Mouse (Mus musculus) midbrain, embryonic 10.5 days (tissue): ENCODE results near the gene Gad1. TPM values are rescaled to one million over a fixed set of nuclear protein-coding genes. Genes with fewer than 3 reads are reported as not detected.
"Not testable (repeated sequence)": the region's sequence is repeated elsewhere in the genome, so short reads cannot be mapped to it uniquely, and the experiment has no call there.

Experiments used
- DNase-seq: peaks from one replicate; pipeline ENCODE4 v3.0.0-alpha.2; 2017; ENCODE audit warnings: low spot score
- H3K27ac ChIP-seq: fragments of 300-500 bp; sonication (generic); replicated peaks from 2 replicates; pipeline ENCODE4 v1.5.1; 2016; ENCODE audit warnings: mild to moderate bottlenecking
- H3K27me3 ChIP-seq: fragments of 300-500 bp; sonication (generic); 2 replicates; pipeline ENCODE4 v1.6.1; 2016; ENCODE audit warnings: low read depth, mild to moderate bottlenecking; ENCODE audit not compliant: poor library complexity, severe bottlenecking
- H3K36me3 ChIP-seq: fragments of 300-500 bp; sonication (generic); 2 replicates; pipeline ENCODE4 v1.6.1; 2016; ENCODE audit warnings: mild to moderate bottlenecking, moderate library complexity
- H3K4me1 ChIP-seq: fragments of 300-500 bp; sonication (generic); 2 replicates; pipeline ENCODE4 v1.6.1; 2016
- H3K4me3 ChIP-seq: fragments of 300-500 bp; sonication (generic); 2 replicates; pipeline ENCODE4 v1.5.1; 2016; ENCODE audit warnings: mild to moderate bottlenecking, moderate library complexity
- H3K9me3 ChIP-seq: fragments of 300-500 bp; sonication (generic); replicated peaks from 2 replicates; pipeline ENCODE4 v1.6.1; 2016; ENCODE audit warnings: mild to moderate bottlenecking
- WGBS: fragments of 180-500 bp; shearing (Covaris S2); methylation state at CpG from one replicate; pipeline ENCODE4 v1.1.7; 2016; 5-methylcytosine and 5-hydroxymethylcytosine counted together
- polyA plus RNA-seq: library from polyadenylated mRNA; unstranded; fragments of >200 nt; fragmentation: Nextera tagmentation; extraction: Ambion mirVana; gene quantifications from 2 replicates; pipeline ENCODE4 v1.2.1, GENCODE M21; 2016

Gad1 gene
- polyA plus RNA-seq, result 2.6 and 7.9 TPM in 2 replicates

DNA sequence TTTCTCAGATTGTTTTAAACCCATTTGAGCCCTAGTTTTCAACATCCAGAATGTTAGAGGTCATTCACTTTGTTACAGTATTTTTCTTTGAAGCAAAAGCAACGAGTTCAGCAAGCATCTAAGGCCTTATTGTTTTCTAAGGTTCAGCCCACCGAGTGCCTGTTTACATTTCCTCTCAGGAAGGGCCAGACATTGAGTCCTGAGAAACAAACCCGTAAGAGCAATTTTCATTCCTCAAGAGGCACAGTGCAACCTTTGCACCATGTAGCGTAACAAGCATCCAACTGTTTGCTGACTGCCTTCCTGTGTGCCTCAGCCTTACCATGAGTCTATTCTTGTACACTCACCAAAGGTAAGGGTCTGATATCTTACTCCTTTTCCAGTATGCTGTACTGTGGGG, at the start of gene Gad1:
Gene Gad1, plus strand, starts transcription at position 301 of the 400 bp plus-strand sequence.
- Histone ChIP-seq H3K9me3 (no peaks in the 10 kb centered on the region), H3K36me3 (no peaks in the 10 kb centered on the region), H3K27me3 (peaks cover 17% of the 10 kb centered on the region; the same call in 1 of the 2 replicates), H3K4me3 (no peak within 1 kb of the TSS), H3K4me1 (no peaks in the 10 kb centered on the region), H3K27ac (no peak within 1 kb of the TSS)
- no peak for DNase-seq
- WGBS, result 60% methylated on average over 4 of the region's 4 CpGs

DNA sequence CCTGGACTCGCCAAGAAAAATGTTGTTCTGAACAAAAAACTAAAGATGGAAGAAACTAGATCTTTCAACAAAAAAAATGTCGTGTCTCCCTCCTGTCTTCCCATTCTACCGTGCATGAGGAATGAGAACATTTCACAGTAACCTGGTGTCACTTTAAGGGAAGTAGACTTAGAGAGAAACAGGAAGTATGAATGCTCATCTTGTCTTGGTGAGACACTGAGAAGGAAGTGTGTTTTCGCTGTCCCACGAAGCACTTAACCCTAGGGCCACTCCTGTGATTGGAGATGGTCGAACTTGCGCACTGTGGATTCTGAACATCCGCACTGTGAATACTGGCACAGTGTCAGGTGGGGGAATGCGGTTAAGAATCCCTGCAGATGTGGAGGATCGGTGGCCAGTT, 49.4 kb upstream of the Gad1 start:
- Histone ChIP-seq H3K9me3 (no peaks in the 10 kb centered on the region), H3K4me1 (peaks cover 50% of the 10 kb centered on the region), H3K27ac (no peak overlapping the region), H3K36me3 (no peaks in the 10 kb centered on the region), H3K4me3 (no peak overlapping the region), H3K27me3 (peaks cover 34% of the 10 kb centered on the region; the same call in 1 of the 2 replicates)
- 86% methylated on average over 10 of the region's 10 CpGs for WGBS
- no peak for DNase-seq

DNA sequence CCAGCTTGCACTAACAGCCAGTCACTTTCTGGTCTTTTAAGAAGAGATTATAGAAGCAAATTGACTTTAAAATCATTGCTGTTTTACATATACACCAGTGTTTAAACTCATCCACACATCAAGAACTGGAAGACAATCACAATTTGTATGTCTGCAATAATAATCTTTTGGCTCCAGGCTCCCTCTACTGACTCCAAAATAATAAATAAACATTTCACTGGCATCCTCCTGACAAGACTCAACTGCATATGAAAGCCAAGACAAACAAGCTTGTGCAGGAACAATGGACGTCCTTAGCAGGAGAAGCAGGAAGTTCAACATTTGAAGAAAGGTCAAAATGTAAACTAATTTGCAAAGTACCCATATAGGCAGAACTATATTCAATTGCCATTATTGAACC, 47.6 kb upstream of the Gad1 start:
- Histone ChIP-seq H3K27ac (no peak overlapping the region), H3K36me3 (no peaks in the 10 kb centered on the region), H3K9me3 (no peaks in the 10 kb centered on the region), H3K4me1 (peaks cover 65% of the 10 kb centered on the region), H3K27me3 (peaks cover 29% of the 10 kb centered on the region), H3K4me3 (no peak overlapping the region)
- DNase-seq, result no peak
- WGBS, result 36% methylated on average over 1 of the region's 1 CpGs

DNA sequence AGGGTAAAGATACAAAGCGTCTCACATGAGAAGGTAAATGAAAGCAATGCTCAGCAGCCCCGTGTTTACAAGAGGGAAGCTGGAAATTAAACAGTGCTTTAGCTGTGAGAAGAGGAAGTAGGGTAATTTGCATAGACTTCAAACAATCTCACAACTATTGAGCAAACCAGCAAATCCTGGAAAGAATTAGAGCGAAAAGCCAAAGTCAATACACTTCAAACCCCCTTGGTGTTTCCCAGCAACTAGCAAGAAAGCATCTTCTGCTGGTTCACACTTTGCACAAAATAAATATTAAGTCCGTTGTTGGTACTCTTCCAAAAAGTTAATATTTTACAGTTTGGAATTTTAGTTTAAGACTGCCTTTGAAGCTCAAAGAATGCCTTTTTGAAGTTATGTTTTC, 47.0 kb upstream of the Gad1 start:
- DNase-seq, result no peak
- H3K4me1 ChIP-seq, result peaks cover 62% of the 10 kb centered on the region
- H3K4me3 ChIP-seq, result no peak overlapping the region
- no peaks in the 10 kb centered on the region for H3K36me3 ChIP-seq
- 32% methylated on average over 4 of the region's 4 CpGs for WGBS
- peaks cover 33% of the 10 kb centered on the region for H3K27me3 ChIP-seq
- no peaks in the 10 kb centered on the region for H3K9me3 ChIP-seq
- peak overlapping the region; percentile 10; the same call in 1 of the 2 replicates for H3K27ac ChIP-seq

DNA sequence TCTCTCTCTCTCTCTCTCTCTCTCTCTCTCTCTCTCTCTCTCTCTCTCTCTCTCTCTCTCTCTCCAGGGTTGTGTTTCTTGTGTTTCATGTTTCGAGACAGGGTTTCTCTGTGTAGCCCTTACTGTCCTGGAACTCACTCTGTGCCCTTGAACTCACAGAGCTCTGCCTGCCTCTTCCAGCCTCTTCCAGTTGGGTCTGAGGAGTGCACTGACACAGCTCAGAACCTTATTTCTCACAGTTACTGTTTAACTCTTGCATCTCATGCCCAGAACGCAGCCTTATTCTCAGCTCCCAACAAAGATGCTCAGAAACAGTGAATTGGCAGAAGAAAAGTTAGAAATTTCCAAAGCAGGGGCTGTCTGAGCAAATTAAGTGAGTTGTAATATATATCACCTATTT, 46.5 kb upstream of the Gad1 start:
- WGBS, result 61% methylated on average over 2 of the region's 2 CpGs
- Histone ChIP-seq H3K36me3 (no peaks in the 10 kb centered on the region), H3K27me3 (peaks cover 33% of the 10 kb centered on the region), H3K27ac (peak overlapping the region; percentile 10; the same call in 1 of the 2 replicates), H3K4me3 (no peak overlapping the region), H3K9me3 (no peaks in the 10 kb centered on the region), H3K4me1 (peaks cover 61% of the 10 kb centered on the region)
- no peak for DNase-seq

DNA sequence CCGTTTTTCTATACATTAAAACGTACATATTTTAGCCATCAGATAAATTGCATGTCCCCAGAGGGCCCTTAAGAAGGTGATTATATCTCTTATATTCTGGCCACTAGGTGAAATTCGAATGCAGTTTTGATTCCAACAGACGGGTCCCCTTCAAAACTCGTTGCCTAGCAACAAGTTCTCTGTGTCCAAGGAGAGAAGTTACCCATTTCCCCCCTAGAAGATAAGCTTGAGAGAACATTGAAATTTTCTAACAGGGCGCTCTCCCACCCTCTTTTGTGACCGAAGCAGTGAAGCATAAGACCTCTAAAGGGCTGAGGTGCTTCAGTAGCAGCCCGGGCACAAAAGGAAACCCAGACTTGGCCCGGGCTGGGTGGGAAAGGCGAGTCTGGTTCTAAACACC, 44.4 kb upstream of the Gad1 start, which contains the start of gene Erich2:
Gene Erich2, plus strand, starts transcription at position 324 of the 400 bp plus-strand sequence.
- Histone ChIP-seq H3K36me3 (no peaks in the 10 kb centered on the region), H3K4me3 (peak within 1 kb of the TSS; percentile 62), H3K27me3 (peaks cover 33% of the 10 kb centered on the region), H3K4me1 (peaks cover 61% of the 10 kb centered on the region), H3K9me3 (no peaks in the 10 kb centered on the region), H3K27ac (peak within 1 kb of the TSS; percentile 86)
- WGBS, result 12% methylated on average over 10 of the region's 10 CpGs
- no peak for DNase-seq

DNA sequence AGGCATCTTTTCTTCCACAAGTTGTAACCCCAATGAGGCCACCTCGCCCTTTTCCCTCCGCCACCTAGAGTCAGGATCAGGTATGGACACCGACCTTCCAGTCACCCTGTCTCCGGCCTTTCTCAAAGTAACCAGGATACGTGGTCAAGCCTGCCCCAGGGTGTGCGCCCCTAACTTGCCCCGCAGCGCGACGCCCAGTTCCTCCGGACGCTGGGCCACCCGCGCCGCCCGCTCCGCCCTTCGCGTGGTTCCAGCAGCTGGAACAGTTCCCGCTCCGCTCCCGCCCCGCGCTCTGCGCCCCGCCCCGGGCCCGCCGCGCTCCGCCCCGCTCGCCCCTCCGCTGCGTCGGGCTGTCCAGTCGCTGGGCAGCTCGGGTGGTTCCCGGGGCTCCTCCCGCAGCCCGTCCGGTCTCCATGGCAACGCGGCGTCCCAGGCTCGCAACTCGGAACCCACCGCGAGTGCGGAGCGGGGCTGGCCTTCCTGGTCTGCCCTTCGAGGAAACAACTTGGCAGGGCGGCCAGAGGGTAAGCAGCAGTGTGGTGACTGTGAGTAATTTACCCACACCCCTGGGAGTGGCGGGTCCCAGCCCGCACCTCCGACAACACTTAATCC, 43.7 kb upstream of the Gad1 start:
- DNase-seq, result peak; percentile 93
- Histone ChIP-seq H3K9me3 (no peaks in the 10 kb centered on the region), H3K27me3 (peaks cover 27% of the 10 kb centered on the region), H3K4me3 (peak overlapping the region; percentile 62), H3K4me1 (peaks cover 61% of the 10 kb centered on the region), H3K27ac (peak overlapping the region; percentile 86), H3K36me3 (no peaks in the 10 kb centered on the region)
- WGBS, result under 1% methylated on average over 55 of the region's 56 CpGs

DNA sequence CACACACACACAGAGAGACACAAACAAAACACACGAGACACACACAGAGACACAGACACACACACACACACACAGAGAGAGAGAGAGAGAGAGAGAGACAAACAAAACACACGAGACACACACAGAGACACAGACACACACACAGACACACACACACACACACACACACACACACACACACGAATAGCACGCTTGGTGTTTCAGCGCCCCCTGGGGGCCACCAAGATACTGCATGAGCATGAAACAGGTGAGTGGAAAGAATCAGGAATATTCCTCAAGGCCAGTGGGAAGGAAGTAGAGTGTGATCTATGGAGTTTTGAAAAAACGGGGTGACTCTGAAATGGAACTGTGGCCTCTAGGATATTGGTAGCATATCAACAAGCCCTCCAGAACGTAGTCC, 14.6 kb upstream of the Gad1 start:
- DNase-seq, result peak; percentile 37
- 39% methylated on average over 7 of the region's 7 CpGs for WGBS
- H3K27ac ChIP-seq, H3K36me3 ChIP-seq, H3K4me3 ChIP-seq, H3K4me1 ChIP-seq, H3K27me3 ChIP-seq, H3K9me3 ChIP-seq: not testable (repeated sequence)

DNA sequence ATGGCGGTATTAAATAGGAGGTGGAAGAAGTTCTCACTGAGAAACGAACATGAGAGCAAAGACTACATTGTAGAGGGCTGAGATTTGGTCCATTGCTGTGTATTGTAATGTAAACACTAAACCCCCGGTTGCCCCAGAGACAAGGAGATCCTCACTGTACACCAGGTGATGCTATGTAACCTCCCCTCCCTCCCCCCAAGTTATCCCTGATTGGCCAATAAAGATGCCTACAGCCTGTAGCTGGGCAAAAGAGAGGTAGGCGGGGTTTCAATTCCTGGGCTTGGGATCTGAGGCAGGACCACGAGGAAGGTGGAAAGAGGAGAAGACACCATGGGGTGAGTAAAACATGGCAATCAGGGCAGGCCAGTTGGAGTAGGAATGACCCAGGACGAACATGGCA, 2.2 kb upstream of the Gad1 start:
- whole genome bisulfite sequencing, result 72% methylated on average over 6 of the region's 6 CpGs
- no peak overlapping the region for H3K27ac ChIP-seq
- H3K4me3 ChIP-seq, result no peak overlapping the region
- H3K27me3 ChIP-seq, result 0 out of 2 replicates have a peak, but pooled peaks cover 1% of the 10 kb centered on the region
- H3K4me1 ChIP-seq, result no peaks in the 10 kb centered on the region
- DNase-seq, result no peak
- H3K9me3 ChIP-seq, result no peaks in the 10 kb centered on the region
- no peaks in the 10 kb centered on the region for H3K36me3 ChIP-seq

DNA sequence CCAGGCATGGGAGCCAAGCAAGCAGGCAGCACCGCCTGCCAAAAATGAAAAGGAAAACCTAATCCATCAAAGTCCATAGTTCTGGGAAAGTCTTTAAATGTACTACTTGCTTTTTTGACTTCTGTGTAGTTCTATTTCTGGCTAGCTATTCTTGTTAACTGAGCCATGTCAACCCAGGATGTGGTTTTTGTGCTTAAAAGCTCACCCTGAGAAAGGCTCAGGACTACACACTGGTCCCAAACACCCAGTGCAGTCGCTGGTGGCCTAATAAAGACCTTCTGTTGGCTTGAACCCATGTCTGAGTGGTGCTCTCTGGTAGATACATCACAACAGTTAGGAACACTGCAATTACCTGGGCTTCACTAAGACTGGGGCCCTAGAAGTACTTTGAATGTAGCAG, 1.4 kb upstream of the Gad1 start:
- Histone ChIP-seq H3K9me3 (no peaks in the 10 kb centered on the region), H3K4me1 (no peaks in the 10 kb centered on the region), H3K27ac (no peak overlapping the region), H3K36me3 (no peaks in the 10 kb centered on the region), H3K4me3 (no peak overlapping the region), H3K27me3 (peaks cover 9% of the 10 kb centered on the region; the same call in 1 of the 2 replicates)
- whole genome bisulfite sequencing, result 86% methylated on average over 2 of the region's 2 CpGs
- no peak for DNase-seq

DNA sequence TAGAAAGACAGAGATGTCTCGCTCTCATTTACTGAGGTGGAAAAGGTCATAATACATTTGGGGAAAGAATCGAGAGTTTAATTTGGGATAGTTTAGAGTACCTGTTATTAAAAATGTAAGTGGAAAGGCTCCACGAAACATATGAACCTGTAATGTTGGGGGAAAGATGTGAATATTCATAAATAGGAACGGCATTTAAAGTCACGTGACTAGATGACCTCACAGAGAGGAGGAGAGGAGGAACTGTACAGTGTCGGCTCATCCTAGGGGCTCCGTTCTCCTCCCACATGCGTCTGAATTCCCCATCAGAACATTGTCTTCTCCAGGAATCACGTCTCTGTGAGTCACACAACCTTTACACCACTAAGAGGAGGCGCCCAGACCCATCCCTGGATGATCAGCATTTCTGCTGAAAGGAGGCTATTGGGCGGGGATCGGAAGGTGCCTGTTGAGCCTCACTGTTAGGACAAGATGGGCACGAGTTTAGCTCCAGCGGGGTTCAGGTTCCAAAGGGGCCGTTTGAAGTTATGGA, 739 bp upstream of the Gad1 start:
- Histone ChIP-seq H3K4me1 (no peaks in the 10 kb centered on the region), H3K4me3 (no peak overlapping the region), H3K36me3 (no peaks in the 10 kb centered on the region), H3K27ac (no peak overlapping the region), H3K27me3 (peaks cover 15% of the 10 kb centered on the region; the same call in 1 of the 2 replicates), H3K9me3 (no peaks in the 10 kb centered on the region)
- DNase-seq, result no peak
- WGBS, result 83% methylated on average over 15 of the region's 15 CpGs

DNA sequence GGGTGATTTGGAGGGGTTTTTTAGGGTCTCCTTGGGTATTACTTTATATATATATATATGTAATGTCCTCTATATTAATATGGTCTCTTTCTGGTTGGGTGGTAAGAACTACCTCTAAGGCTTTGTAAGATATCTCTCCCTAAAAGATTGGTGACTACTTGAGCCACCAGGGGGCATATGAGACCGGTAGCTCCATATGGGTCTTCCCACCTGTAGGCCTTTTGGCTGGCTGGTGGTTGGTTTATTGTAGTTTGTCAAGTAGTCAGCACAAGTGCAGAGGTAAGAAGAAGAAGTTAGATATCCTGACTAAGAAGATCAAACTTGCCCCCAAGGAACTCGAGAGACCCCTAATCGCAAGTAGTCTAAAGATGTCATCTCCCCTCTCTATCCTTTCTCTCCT, 954 bp downstream of the Gad1 start:
- H3K36me3 ChIP-seq, result no peaks in the 10 kb centered on the region
- H3K4me3 ChIP-seq, result no peak overlapping the region
- peaks cover 23% of the 10 kb centered on the region for H3K27me3 ChIP-seq
- H3K9me3 ChIP-seq, result no peaks in the 10 kb centered on the region
- H3K4me1 ChIP-seq, result peaks cover 4% of the 10 kb centered on the region
- no peak for DNase-seq
- WGBS, result 84% methylated on average over 3 of the region's 3 CpGs
- no peak overlapping the region for H3K27ac ChIP-seq

DNA sequence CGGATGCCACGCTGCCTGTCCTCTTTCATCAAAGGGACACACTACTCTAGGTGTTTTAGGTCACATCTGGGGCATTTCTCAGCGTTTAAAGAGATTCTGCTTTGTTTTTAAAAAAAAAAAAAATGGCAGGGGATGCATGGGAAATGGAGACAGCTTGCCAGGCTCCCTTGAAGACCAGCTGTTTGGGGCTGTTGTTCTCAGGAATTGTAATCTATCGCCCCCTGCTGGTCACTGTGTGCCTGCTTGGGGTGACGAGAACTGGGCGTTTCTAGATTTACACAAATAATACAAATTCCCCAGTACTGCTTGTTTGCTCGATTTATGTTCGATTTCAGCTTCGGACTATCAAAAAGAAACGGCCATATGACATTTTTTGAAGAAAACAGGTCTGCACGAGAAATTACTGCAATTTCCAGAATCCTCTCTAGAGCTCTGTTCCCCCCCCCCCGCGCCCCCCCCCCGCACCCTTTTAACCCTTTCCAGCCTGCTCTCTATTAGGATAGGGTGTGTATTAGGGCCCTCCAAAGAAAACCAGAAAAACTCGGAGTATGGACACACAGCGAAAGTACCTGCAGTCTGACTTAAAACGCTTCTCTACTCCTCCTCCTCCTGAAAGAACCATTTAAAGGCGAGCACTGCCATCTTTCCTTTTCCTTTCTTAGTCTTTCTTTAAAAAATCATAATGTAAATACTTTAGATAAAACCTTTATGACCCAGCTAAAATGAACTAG, 5.4 kb downstream of the Gad1 start:
- peak; percentile 88 for DNase-seq
- no peaks in the 10 kb centered on the region for H3K9me3 ChIP-seq
- no peak overlapping the region for H3K27ac ChIP-seq
- peaks cover 68% of the 10 kb centered on the region for H3K27me3 ChIP-seq
- no peaks in the 10 kb centered on the region for H3K36me3 ChIP-seq
- H3K4me1 ChIP-seq, result peaks cover 38% of the 10 kb centered on the region
- 6% methylated on average over 16 of the region's 18 CpGs for WGBS
- peak overlapping the region; percentile 11; the same call in 1 of the 2 replicates for H3K4me3 ChIP-seq
